Mouse (Mus musculus): ENCODE data around the gene Gm12169. TPM values are rescaled to one million over a fixed set of nuclear protein-coding genes. Genes with fewer than 3 reads are reported as not detected.

Gm12169 gene
- polyA plus RNA-seq, 1 experiment from 2014 or later = not detected

Other genes with a start within 250 kb of the Gm12169 start
- 7.2 and 12.1 TPM in 2 replicates for gene Cyfip2, start 211.4 kb upstream of the Gm12169 start, polyA plus RNA-seq (2015; fragmentation: Nextera tagmentation; extraction: Ambion mirVana)
- 0.20 and 2.3 TPM in 2 replicates for gene Itk, start 134.7 kb upstream of the Gm12169 start, polyA plus RNA-seq (2015; fragmentation: Nextera tagmentation; extraction: Ambion mirVana)
- not detected in 2 replicates for gene Fam71b, start 127.7 kb upstream of the Gm12169 start, polyA plus RNA-seq (2015; fragmentation: Nextera tagmentation; extraction: Ambion mirVana)
- gene Med7, start 87.3 kb upstream of the Gm12169 start, polyA plus RNA-seq (2015; fragmentation: Nextera tagmentation; extraction: Ambion mirVana) = 44.6 and 44.7 TPM in 2 replicates
- gene Havcr2, start 69.3 kb upstream of the Gm12169 start, polyA plus RNA-seq (2015; fragmentation: Nextera tagmentation; extraction: Ambion mirVana) = 0.06 and 0.43 TPM in 2 replicates
- gene BC053393, start 47.3 kb downstream of the Gm12169 start, polyA plus RNA-seq (2015; fragmentation: Nextera tagmentation; extraction: Ambion mirVana) = 0.06 and 0.33 TPM in 2 replicates
- not detected in 2 replicates for gene Dppa1, start 105.0 kb downstream of the Gm12169 start, polyA plus RNA-seq (2015; fragmentation: Nextera tagmentation; extraction: Ambion mirVana)
- 0.39 TPM in 1 of 2 replicates, not detected in the other for gene Timd2, start 182.8 kb downstream of the Gm12169 start, polyA plus RNA-seq (2015; fragmentation: Nextera tagmentation; extraction: Ambion mirVana)
- gene Havcr1, start 210.9 kb downstream of the Gm12169 start, polyA plus RNA-seq (2015; fragmentation: Nextera tagmentation; extraction: Ambion mirVana) = 0.06 and 0.34 TPM in 2 replicates

All from heart, embryonic 15.5 days (tissue).